Mouse (Mus musculus) thymus, adult 2 months (tissue): ENCODE results near the gene Gm45713.

ENCODE experiments used
- CTCF ChIP-seq: fragments of 200-500 bp; IDR thresholded peaks from 2 replicates; pipeline ENCODE4 v1.5.1; 2012; ENCODE audit warnings: mild to moderate bottlenecking, control low read depth, low read length, moderate library complexity, borderline replicate concordance; ENCODE audit not compliant: control insufficient read depth, poor library complexity, insufficient read depth; ENCODE audit errors: extremely low read depth
- POLR2A ChIP-seq: fragments of 200-500 bp; IDR thresholded peaks from 2 replicates; pipeline ENCODE4 v1.6.1; 2012; ENCODE audit warnings: mild to moderate bottlenecking, low read length, control low read depth, moderate library complexity; ENCODE audit not compliant: control insufficient read depth, poor library complexity, insufficient read depth; ENCODE audit errors: extremely low read depth

GRCm38 (mm10) chr7:45103652-45104180 is 32.3 kb downstream of the Gm45713 start, which contains the start of gene Fcgrt:
- TF ChIP-seq CTCF: no peak
- 0 out of 2 replicates have a peak, but pooled peaks have one; percentile 8 for TF ChIP-seq POLR2A
